Mouse (Mus musculus) midbrain, postnatal 0 days (tissue): ENCODE measurements at regions not wholly inside any gene's neighbourhood (a gene's known extent, or its start where the extent isn't known, plus 50 kb on each side); places are given as distances from the start of the nearest gene placed in this dataset.

Experiments
- ATAC-seq: fragments of 200-750 bp; cut with Nextera tagmentation; 2 replicates; pipeline ENCODE4 v1.8.0; 2017; ENCODE audit warnings: moderate number of reproducible peaks, mild to moderate bottlenecking, moderate TSS enrichment, moderate library complexity; ENCODE audit not compliant: low FRiP score
- DNase-seq: peaks from one replicate; pipeline ENCODE4 v3.0.0-alpha.2; 2015; ENCODE audit warnings: low spot score
- H3K27ac ChIP-seq: fragments of 300-500 bp; sonication (generic); 2 replicates; pipeline ENCODE4 v1.5.1; 2014; ENCODE audit warnings: low read depth, mild to moderate bottlenecking, low read length, mixed read lengths
- H3K27me3 ChIP-seq: fragments of 300-500 bp; sonication (generic); 2 replicates; pipeline ENCODE4 v1.6.1; 2014; ENCODE audit warnings: low read length, control low read depth, mixed read lengths; ENCODE audit not compliant: insufficient read depth
- H3K36me3 ChIP-seq: fragments of 300-500 bp; sonication (generic); 2 replicates; pipeline ENCODE4 v1.6.1; 2014; ENCODE audit warnings: low read length, control low read depth, mixed read lengths; ENCODE audit not compliant: insufficient read depth
- H3K4me1 ChIP-seq: fragments of 300-500 bp; sonication (generic); 2 replicates; pipeline ENCODE4 v1.6.1; 2014; ENCODE audit warnings: mild to moderate bottlenecking, control low read depth, antibody characterized with exemption, low read length, mixed read lengths; ENCODE audit not compliant: insufficient read depth
- H3K4me2 ChIP-seq: fragments of 300-500 bp; sonication (generic); 2 replicates; pipeline ENCODE4 v1.6.1; 2014; ENCODE audit warnings: low read depth, mild to moderate bottlenecking, low read length, mixed read lengths; ENCODE audit not compliant: poor library complexity, severe bottlenecking
- H3K4me3 ChIP-seq: fragments of 300-500 bp; sonication (generic); 2 replicates; pipeline ENCODE4 v1.5.1; 2014; ENCODE audit warnings: low read depth, mild to moderate bottlenecking, low read length, moderate library complexity
- H3K9ac ChIP-seq: fragments of 300-500 bp; sonication (generic); replicated peaks from 2 replicates; pipeline ENCODE4 v1.6.1; 2014; ENCODE audit warnings: mild to moderate bottlenecking, low read length, moderate library complexity, mixed read lengths; ENCODE audit not compliant: poor library complexity, severe bottlenecking
- H3K9me3 ChIP-seq: fragments of 300-500 bp; sonication (generic); 2 replicates; pipeline ENCODE4 v1.6.1; 2016; ENCODE audit warnings: low read length, control low read depth
- CTCF ChIP-seq: IDR thresholded peaks from 2 replicates; pipeline ENCODE4 v1.5.1; 2016; ENCODE audit warnings: antibody characterized with exemption, mild to moderate bottlenecking
- WGBS: fragments of 180-500 bp; shearing (Covaris S2); extraction: QIAGEN DNeasy Blood & Tissue Kit; methylation state at CpG from one replicate; pipeline ENCODE4 v1.1.7; 2014; 5-methylcytosine and 5-hydroxymethylcytosine counted together

- Histone ChIP-seq H3K9ac (no peak overlapping the region), H3K36me3 (no peaks in the 10 kb centered on the region), H3K4me2 (no peak overlapping the region), H3K27ac (no peak overlapping the region), H3K4me3 (no peak overlapping the region), H3K9me3 (no peaks in the 10 kb centered on the region), H3K27me3 (no peaks in the 10 kb centered on the region), H3K4me1 (no peaks in the 10 kb centered on the region)
- no peak for TF ChIP-seq CTCF
- 66% methylated on average over 7 of the region's 7 CpGs for WGBS
- DNase-seq, result no peak
- no peak for ATAC-seq
Observed at GRCm38 (mm10) chr6:22408808-22409589, 53.0 kb upstream of the Fam3c start.
